Mouse (Mus musculus): ENCODE measurements around the gene Il27.

DNA sequence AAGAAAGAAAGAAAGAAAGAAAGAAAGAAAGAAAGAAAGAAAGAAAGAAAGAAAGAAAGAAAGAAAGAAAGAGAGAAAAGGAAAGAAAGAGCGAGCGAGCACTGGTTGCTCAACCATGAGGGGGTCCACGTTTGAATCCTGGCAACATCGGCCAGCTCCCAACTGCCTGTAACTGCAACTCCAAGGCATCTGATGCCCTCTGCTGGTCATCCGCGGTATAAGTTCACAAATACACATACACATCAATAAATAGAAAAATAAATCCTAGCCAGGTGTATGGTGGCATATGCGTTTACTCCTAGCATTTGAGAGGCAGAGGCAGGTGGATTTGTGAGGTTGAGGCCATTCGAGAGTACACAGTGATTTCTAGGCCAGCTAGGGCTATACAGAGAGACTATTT, 17.8 kb downstream of the Il27 start:
- TF ChIP-seq CTCF (IDR thresholded peaks at IDR 0.05; ENCODE audit: extremely low read depth, insufficient read depth, low read length) (peak; percentile 48), POLR2A (IDR thresholded peaks at IDR 0.05; ENCODE audit: extremely low read depth, insufficient read depth, low read length) (no peak)
